Mouse (Mus musculus) brain, embryonic 18.5 days (tissue): ENCODE data around the gene Olfr525.

ENCODE experiments used
- DNase-seq: peaks from one replicate; pipeline ENCODE4 v3.0.0-alpha.2; 2012; ENCODE audit warnings: low read depth, low spot score

The Olfr525 gene

GRCm38 (mm10) chr7:140320558-140320957, at the start of gene Olfr525:
Olfr525 (plus strand) TSS chr7:140320858.
- DNase-seq, result no peak

- DNase-seq, result no peak
Measured at GRCm38 (mm10) chr7:140295746-140296145, 24.9 kb upstream of the Olfr525 start.

GRCm38 (mm10) chr7:140296876-140297275, 23.8 kb upstream of the Olfr525 start:
- no peak for DNase-seq

GRCm38 (mm10) chr7:140299416-140299815, 21.2 kb upstream of the Olfr525 start:
- no peak for DNase-seq

- DNase-seq, result no peak
Measured at GRCm38 (mm10) chr7:140319861-140320385, 735 bp upstream of the Olfr525 start.

- DNase-seq, result no peak
Measured at GRCm38 (mm10) chr7:140321135-140321534, 477 bp downstream of the Olfr525 start.

GRCm38 (mm10) chr7:140329766-140330304, 9.2 kb downstream of the Olfr525 start:
- no peak for DNase-seq

GRCm38 (mm10) chr7:140333717-140334116, 13.1 kb downstream of the Olfr525 start, which contains the start of gene Olfr527:
Olfr527 (plus strand) TSS chr7:140334017.
- DNase-seq, result no peak

- no peak for DNase-seq
Measured at GRCm38 (mm10) chr7:140361571-140361970, 40.9 kb downstream of the Olfr525 start, which contains the start of gene Olfr60. Olfr60 (minus strand) TSS chr7:140361671.

GRCm38 (mm10) chr7:140374300-140374699, 53.6 kb downstream of the Olfr525 start:
- no peak for DNase-seq

GRCm38 (mm10) chr7:140376231-140376630, 55.6 kb downstream of the Olfr525 start, which contains the start of gene Olfr530:
Olfr530 (minus strand) TSS chr7:140376331.
- DNase-seq, result no peak

- DNase-seq, result no peak
Measured at GRCm38 (mm10) chr7:140376911-140377310, 56.3 kb downstream of the Olfr525 start.
